Mouse (Mus musculus) limb, embryonic 13.5 days (tissue): ENCODE results near the gene Snrpd2. TPM values are rescaled to one million over a fixed set of nuclear protein-coding genes. Genes with fewer than 3 reads are reported as not detected.

Experiments
- ATAC-seq: fragments of 200-750 bp; cut with Nextera tagmentation; 2 replicates; pipeline ENCODE4 v1.8.0; 2017; ENCODE audit warnings: low read depth, moderate number of reproducible peaks, moderate TSS enrichment; ENCODE audit not compliant: low FRiP score
- H3K27ac ChIP-seq: fragments of 300-500 bp; sonication (generic); 2 replicates; pipeline ENCODE4 v1.5.1; 2015; ENCODE audit warnings: inconsistent platforms, mild to moderate bottlenecking, moderate library complexity
- H3K27me3 ChIP-seq: fragments of 300-500 bp; sonication (generic); 2 replicates; pipeline ENCODE4 v1.6.1; 2015; ENCODE audit warnings: mild to moderate bottlenecking, inconsistent platforms
- H3K36me3 ChIP-seq: fragments of 300-500 bp; sonication (generic); 2 replicates; pipeline ENCODE4 v1.6.1; 2015; ENCODE audit warnings: inconsistent platforms, mild to moderate bottlenecking, moderate library complexity
- H3K4me1 ChIP-seq: fragments of 300-500 bp; sonication (generic); 2 replicates; pipeline ENCODE4 v1.6.1; 2015; ENCODE audit warnings: inconsistent platforms
- H3K4me2 ChIP-seq: fragments of 300-500 bp; sonication (generic); replicated peaks from 2 replicates; pipeline ENCODE4 v1.6.1; 2015; ENCODE audit warnings: inconsistent platforms, mild to moderate bottlenecking, moderate library complexity
- H3K4me3 ChIP-seq: fragments of 300-500 bp; sonication (generic); 2 replicates; pipeline ENCODE4 v1.5.1; 2015; ENCODE audit warnings: moderate library complexity, mild to moderate bottlenecking, inconsistent platforms
- H3K9ac ChIP-seq: fragments of 300-500 bp; sonication (generic); 2 replicates; pipeline ENCODE4 v1.6.1; 2015; ENCODE audit warnings: mild to moderate bottlenecking, inconsistent platforms
- H3K9me3 ChIP-seq: fragments of 300-500 bp; sonication (generic); 2 replicates; pipeline ENCODE4 v1.6.1; 2016; ENCODE audit warnings: inconsistent platforms
- WGBS: fragments of 180-500 bp; shearing (Covaris S2); methylation state at CpG from one replicate; pipeline ENCODE4 v1.1.7; 2015; 5-methylcytosine and 5-hydroxymethylcytosine counted together
- polyA plus RNA-seq: library from polyadenylated mRNA; unstranded; fragments of >200 nt; fragmentation: Nextera tagmentation; extraction: Ambion mirVana; gene quantifications from 2 replicates; pipeline ENCODE4 v1.2.1, GENCODE M21; 2015

The Snrpd2 gene
- polyA plus RNA-seq, 1 experiment from 2014 or later = 149 TPM

GRCm38 (mm10) chr7:19155825-19156475, 6.4 kb downstream of the Snrpd2 start:
- no peak for ATAC-seq
- no peak overlapping the region for H3K4me3 ChIP-seq
- H3K9me3 ChIP-seq = no peaks in the 10 kb centered on the region
- peaks cover 25% of the 10 kb centered on the region for H3K4me1 ChIP-seq
- H3K9ac ChIP-seq = no peak overlapping the region
- H3K27ac ChIP-seq = no peak overlapping the region
- WGBS = 34% methylated on average over 13 of the region's 13 CpGs
- no peak overlapping the region for H3K4me2 ChIP-seq
- H3K36me3 ChIP-seq = peaks cover 47% of the 10 kb centered on the region
- H3K27me3 ChIP-seq = peaks cover 27% of the 10 kb centered on the region

DNA sequence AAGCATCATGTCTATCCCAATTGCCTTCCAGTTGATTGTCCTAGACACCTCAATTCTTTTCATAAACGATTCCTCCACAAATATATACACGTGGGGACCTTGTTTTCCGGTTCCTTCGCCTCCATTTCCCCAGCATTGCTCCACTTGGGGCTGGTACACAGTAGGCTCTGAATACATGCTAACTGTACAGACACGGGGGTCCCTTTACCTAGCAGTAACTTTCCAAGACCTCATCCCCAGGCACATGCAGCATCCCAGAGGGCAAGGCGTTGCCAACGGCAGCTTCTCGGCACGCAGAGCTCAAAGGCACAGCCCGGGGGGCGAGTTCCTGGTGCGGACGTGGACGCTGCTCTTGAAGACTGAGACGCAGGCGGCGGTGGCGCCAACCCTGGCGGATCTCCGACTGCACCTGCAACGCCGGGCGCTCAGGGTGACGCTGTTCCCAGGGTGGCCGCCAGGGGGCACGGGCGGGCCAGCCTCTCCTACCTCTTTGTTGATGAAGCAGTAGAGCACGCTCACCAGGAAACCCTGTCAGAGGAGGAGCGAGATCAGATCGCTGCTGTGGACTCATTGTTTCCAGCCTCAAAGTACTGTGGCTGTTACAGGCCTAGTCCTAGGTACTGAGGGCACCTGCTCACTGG, 7.8 kb downstream of the Snrpd2 start:
- Histone ChIP-seq H3K27me3 (peaks cover 34% of the 10 kb centered on the region), H3K9ac (peak overlapping the region; percentile 43; the same call in 1 of the 2 replicates), H3K4me1 (peaks cover 22% of the 10 kb centered on the region), H3K4me2 (peak overlapping the region; percentile 48), H3K36me3 (peaks cover 34% of the 10 kb centered on the region), H3K9me3 (no peaks in the 10 kb centered on the region), H3K4me3 (peak overlapping the region; percentile 20; the same call in 1 of the 2 replicates), H3K27ac (no peak overlapping the region)
- peak; percentile 62 for ATAC-seq
- 5% methylated on average over 30 of the region's 30 CpGs for WGBS

GRCm38 (mm10) chr7:19158601-19159000, 9.1 kb downstream of the Snrpd2 start:
- 47% methylated on average over 11 of the region's 11 CpGs for WGBS
- peaks cover 20% of the 10 kb centered on the region for H3K36me3 ChIP-seq
- H3K27ac ChIP-seq = no peak overlapping the region
- peaks cover 24% of the 10 kb centered on the region for H3K4me1 ChIP-seq
- no peak overlapping the region for H3K9ac ChIP-seq
- no peaks in the 10 kb centered on the region for H3K9me3 ChIP-seq
- no peak overlapping the region for H3K4me3 ChIP-seq
- no peak overlapping the region for H3K4me2 ChIP-seq
- no peak for ATAC-seq
- peaks cover 43% of the 10 kb centered on the region for H3K27me3 ChIP-seq

DNA sequence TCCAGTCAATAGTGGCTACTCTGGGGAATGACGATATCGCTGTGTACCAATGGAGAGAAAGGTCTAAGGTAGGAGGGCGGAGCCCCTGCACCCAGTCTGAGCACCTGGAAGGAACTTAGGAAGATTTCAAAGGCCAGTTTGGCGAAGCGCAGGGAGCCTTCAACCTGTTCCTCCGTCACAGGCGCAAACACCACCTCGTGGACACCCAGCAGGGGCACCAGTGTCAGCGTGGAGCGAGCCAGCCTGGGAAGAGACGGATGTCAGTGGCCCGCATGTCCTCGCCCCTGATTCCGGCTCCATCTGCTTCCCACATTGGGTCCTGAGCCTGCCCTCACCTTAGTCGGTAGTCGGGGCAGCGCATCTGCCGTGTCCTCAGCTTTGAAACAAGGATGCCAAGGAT, 9.9 kb downstream of the Snrpd2 start:
- Histone ChIP-seq H3K4me1 (peaks cover 32% of the 10 kb centered on the region), H3K4me3 (peak overlapping the region; percentile 41; the same call in 1 of the 2 replicates), H3K36me3 (peaks cover 13% of the 10 kb centered on the region), H3K9me3 (no peaks in the 10 kb centered on the region), H3K27ac (no peak overlapping the region), H3K27me3 (peaks cover 50% of the 10 kb centered on the region), H3K9ac (peak overlapping the region; percentile 43; the same call in 1 of the 2 replicates), H3K4me2 (peak overlapping the region; percentile 66)
- ATAC-seq = no peak
- WGBS = 11% methylated on average over 18 of the region's 18 CpGs

GRCm38 (mm10) chr7:19160115-19160514, 10.6 kb downstream of the Snrpd2 start:
- peak overlapping the region; percentile 41 for H3K4me3 ChIP-seq
- peak overlapping the region; percentile 66 for H3K4me2 ChIP-seq
- H3K4me1 ChIP-seq = peaks cover 39% of the 10 kb centered on the region
- WGBS = 2% methylated on average over 20 of the region's 20 CpGs
- H3K9me3 ChIP-seq = no peaks in the 10 kb centered on the region
- H3K27ac ChIP-seq = no peak overlapping the region
- H3K9ac ChIP-seq = no peak overlapping the region
- peak; percentile 4; the same call in 1 of the 2 replicates for ATAC-seq
- peaks cover 6% of the 10 kb centered on the region for H3K36me3 ChIP-seq
- H3K27me3 ChIP-seq = peaks cover 58% of the 10 kb centered on the region

- peaks cover 38% of the 10 kb centered on the region for H3K4me1 ChIP-seq
- no peak overlapping the region for H3K9ac ChIP-seq
- 0 out of 2 replicates have a peak, but pooled peaks cover 5% of the 10 kb centered on the region for H3K9me3 ChIP-seq
- H3K36me3 ChIP-seq = no peaks in the 10 kb centered on the region
- H3K4me3 ChIP-seq = no peak overlapping the region
- WGBS = 83% methylated on average over 7 of the region's 7 CpGs
- H3K27ac ChIP-seq = no peak overlapping the region
- peaks cover 73% of the 10 kb centered on the region for H3K27me3 ChIP-seq
- no peak overlapping the region for H3K4me2 ChIP-seq
- no peak for ATAC-seq
Measured at GRCm38 (mm10) chr7:19162928-19163327, 13.4 kb downstream of the Snrpd2 start.

GRCm38 (mm10) chr7:19163752-19164151, 14.2 kb downstream of the Snrpd2 start:
- ATAC-seq = no peak; the same call in 1 of the 2 replicates
- 0 out of 2 replicates have a peak overlapping the region, but pooled peaks have one; percentile 5 for H3K4me3 ChIP-seq

DNA sequence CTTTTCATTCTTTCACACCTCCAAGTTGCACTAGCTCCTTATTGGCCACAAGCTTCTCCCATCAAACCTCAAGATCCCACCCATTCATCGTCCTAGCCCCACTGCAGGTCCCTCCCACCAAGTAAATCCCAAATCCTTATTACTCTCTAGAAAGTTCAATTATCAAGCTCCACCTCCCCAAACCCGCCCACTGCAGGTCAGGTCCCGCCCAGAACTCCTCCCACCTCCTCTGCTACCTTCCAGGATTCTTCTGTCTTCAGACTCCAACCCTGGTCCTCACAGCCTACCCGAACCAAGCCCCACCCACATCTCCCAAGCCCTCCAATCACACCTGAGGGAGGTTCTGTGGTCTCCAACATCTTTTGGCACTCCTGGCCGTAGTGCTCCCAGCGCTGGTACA, 14.7 kb downstream of the Snrpd2 start:
- H3K36me3 ChIP-seq = no peaks in the 10 kb centered on the region
- 0 out of 2 replicates have a peak overlapping the region, but pooled peaks have one; percentile 10 for H3K27ac ChIP-seq
- H3K9me3 ChIP-seq = 0 out of 2 replicates have a peak, but pooled peaks cover 5% of the 10 kb centered on the region
- peak; percentile 84 for ATAC-seq
- H3K9ac ChIP-seq = no peak overlapping the region
- under 1% methylated on average over 6 of the region's 6 CpGs for WGBS
- H3K4me3 ChIP-seq = peak overlapping the region; percentile 8
- H3K4me1 ChIP-seq = peaks cover 38% of the 10 kb centered on the region
- H3K4me2 ChIP-seq = peak overlapping the region; percentile 52
- H3K27me3 ChIP-seq = peaks cover 68% of the 10 kb centered on the region

More at GRCm38 (mm10) chr7:19163752-19164151, 14.2 kb downstream of the Snrpd2 start:
- peak overlapping the region; percentile 52 for H3K4me2 ChIP-seq
- no peak overlapping the region for H3K27ac ChIP-seq
- H3K9ac ChIP-seq = no peak overlapping the region
- no peaks in the 10 kb centered on the region for H3K36me3 ChIP-seq
- WGBS = 22% methylated on average over 12 of the region's 12 CpGs
- peaks cover 73% of the 10 kb centered on the region for H3K27me3 ChIP-seq
- H3K4me1 ChIP-seq = peaks cover 38% of the 10 kb centered on the region
- 0 out of 2 replicates have a peak, but pooled peaks cover 5% of the 10 kb centered on the region for H3K9me3 ChIP-seq

DNA sequence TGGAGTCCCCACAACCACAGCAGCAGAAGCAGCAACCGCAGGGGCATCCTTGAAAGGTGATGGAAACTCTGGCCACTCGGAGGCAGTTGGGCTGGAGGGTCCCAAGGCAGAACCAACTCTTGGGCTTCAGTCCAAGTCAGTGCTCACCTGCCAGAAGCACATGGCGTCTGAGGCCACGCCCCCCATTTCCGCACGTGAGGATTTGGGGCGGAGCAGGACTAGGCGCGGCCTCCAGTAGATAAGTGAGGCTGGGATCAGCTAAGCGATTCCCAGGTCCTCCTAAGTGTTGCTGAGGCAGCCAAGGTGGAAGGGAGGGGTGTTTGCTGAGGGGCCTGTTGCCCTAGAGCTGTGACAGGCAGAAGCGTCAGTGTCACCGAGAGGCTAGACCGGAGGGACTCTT, 15.5 kb downstream of the Snrpd2 start:
- 0 out of 2 replicates have a peak, but pooled peaks cover 5% of the 10 kb centered on the region for H3K9me3 ChIP-seq
- H3K4me2 ChIP-seq = peak overlapping the region; percentile 52
- H3K27ac ChIP-seq = no peak overlapping the region
- H3K27me3 ChIP-seq = peaks cover 63% of the 10 kb centered on the region
- ATAC-seq = no peak
- no peaks in the 10 kb centered on the region for H3K36me3 ChIP-seq
- H3K4me1 ChIP-seq = peaks cover 31% of the 10 kb centered on the region
- H3K9ac ChIP-seq = no peak overlapping the region
- 0% methylated on average over 13 of the region's 13 CpGs for WGBS
- peak overlapping the region; percentile 8; the same call in 1 of the 2 replicates for H3K4me3 ChIP-seq

DNA sequence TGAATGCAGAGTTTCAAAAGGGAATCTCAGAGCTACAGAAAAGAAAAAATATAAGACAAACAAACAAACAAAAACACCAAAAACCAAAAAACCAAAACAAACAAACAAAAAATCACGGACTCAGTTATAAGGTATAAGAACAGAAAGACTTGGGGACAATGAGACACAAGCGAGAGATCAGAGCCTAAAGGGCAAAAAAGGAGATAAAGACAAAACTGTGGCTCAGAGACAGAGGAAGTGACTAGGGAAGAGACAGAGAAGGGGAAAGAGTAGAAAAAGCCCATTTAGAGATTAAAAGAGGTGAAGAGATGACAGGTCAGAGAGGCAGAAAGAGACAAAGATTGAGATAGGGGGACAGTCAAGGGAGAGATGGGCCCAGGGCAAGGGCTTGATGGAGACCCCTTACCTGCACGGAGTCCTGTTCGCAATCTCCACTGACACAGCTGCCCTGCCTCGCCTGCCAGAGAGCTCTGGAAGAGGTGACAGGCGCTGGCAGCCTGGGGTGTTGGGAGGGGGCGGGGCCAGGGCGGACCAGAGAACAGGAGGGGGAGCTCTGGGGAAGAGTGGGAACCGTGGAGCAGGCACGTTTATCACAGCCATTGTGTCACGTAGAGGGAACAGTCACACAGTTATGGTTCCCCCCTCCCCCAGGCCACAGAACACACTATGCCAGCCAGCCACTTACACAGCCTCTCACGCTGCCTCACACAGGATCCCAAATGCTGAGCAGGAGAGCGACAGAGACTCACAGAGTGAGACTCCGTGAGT, 16.3 kb downstream of the Snrpd2 start, which contains the start of gene Gipr:
Gene Gipr, minus strand, starts transcription at position 472 of the 768 bp plus-strand sequence.
- Histone ChIP-seq H3K27ac (no peak within 1 kb of the TSS), H3K27me3 (peaks cover 56% of the 10 kb centered on the region), H3K4me1 (peaks cover 24% of the 10 kb centered on the region), H3K4me2 (peak within 1 kb of the TSS; percentile 52), H3K4me3 (peak within 1 kb of the TSS; percentile 8; the same call in 1 of the 2 replicates), H3K36me3 (no peaks in the 10 kb centered on the region), H3K9me3 (0 out of 2 replicates have a peak, but pooled peaks cover 5% of the 10 kb centered on the region), H3K9ac (peak within 1 kb of the TSS; percentile 32; the same call in 1 of the 2 replicates)
- 10% methylated on average over 14 of the region's 14 CpGs for WGBS
- no peak for ATAC-seq

DNA sequence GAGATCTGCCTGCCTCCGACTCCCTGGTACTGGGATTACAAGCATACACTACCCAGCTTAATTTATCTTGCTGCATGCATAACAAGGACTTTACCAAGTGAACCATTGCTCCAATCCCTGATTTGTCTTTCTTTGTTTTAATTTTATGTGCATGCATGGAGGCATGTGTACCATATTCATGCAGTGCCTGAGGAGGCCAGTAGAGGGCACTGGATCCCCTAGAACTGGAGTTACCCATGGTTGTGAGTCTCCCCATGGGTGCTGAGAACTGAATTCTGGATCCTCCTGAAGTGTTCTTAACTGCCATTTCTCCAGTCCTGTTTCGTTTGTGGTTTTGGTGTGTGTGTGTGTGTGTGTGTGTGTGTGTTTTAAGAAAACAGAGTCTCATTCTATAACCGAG, 17.5 kb downstream of the Snrpd2 start:
- H3K4me2 ChIP-seq = no peak overlapping the region
- H3K9me3 ChIP-seq = 0 out of 2 replicates have a peak, but pooled peaks cover 5% of the 10 kb centered on the region
- no peak for ATAC-seq
- H3K9ac ChIP-seq = no peak overlapping the region
- 88% methylated on average over 3 of the region's 3 CpGs for WGBS
- peaks cover 49% of the 10 kb centered on the region for H3K27me3 ChIP-seq
- peaks cover 24% of the 10 kb centered on the region for H3K4me1 ChIP-seq
- no peak overlapping the region for H3K4me3 ChIP-seq
- H3K27ac ChIP-seq = no peak overlapping the region
- no peaks in the 10 kb centered on the region for H3K36me3 ChIP-seq
